Mouse (Mus musculus): ENCODE measurements around the gene Apoc1. TPM values are rescaled to one million over a fixed set of nuclear protein-coding genes. Genes with fewer than 3 reads are reported as not detected.
"Not testable (repeated sequence)": the region's sequence is repeated elsewhere in the genome, so short reads cannot be mapped to it uniquely, and the experiment has no call there.

Apoc1 gene
- total RNA-seq, 4 experiments from 2014 or later, result 5.3 to 10.7 (median 6.0) TPM

DNA sequence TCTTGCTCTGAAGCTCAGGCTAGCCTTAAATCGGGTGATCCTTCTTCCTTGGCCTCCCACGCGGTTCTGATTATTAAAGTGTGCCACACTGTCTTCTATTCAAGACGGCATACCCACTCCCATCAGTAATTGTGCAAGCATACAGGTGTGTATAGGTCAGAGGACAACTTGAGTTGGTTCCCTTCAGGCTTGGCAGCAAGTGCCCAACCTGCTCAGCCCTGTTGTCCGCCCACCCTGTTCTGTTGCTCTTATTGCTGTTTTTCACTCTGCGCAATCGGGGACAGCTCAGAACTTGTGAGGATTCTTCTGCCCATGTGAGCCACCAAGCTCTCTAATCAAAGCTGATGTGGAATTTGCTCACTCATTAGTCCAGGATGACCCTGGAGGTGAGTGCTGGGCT lies 12.8 kb upstream of the Apoc1 start:
- DNase-seq (ENCODE audit: low spot score in 2 of 2), result no peak

DNA sequence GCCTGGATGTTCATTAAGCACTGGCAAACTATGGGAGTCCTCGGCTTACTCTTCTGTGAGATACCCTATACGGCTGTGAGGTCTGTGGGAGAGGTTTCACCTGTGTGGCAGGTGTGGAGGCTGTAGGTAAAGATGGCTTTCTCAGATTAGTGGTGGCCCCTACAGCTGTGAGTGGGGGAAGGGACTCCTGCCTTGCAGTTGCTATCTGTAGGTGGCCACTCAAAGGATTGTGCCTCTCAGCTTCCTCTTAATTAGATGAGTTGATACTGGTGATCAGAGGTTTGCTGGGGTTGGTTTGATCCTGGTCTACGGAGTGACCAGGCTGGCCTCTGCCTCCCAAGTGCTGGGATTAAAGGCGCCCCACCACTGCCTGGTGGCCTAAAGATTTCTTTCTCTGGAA lies 12.0 kb upstream of the Apoc1 start:
- DNase-seq (ENCODE audit: low spot score in 2 of 2), result no peak

DNA sequence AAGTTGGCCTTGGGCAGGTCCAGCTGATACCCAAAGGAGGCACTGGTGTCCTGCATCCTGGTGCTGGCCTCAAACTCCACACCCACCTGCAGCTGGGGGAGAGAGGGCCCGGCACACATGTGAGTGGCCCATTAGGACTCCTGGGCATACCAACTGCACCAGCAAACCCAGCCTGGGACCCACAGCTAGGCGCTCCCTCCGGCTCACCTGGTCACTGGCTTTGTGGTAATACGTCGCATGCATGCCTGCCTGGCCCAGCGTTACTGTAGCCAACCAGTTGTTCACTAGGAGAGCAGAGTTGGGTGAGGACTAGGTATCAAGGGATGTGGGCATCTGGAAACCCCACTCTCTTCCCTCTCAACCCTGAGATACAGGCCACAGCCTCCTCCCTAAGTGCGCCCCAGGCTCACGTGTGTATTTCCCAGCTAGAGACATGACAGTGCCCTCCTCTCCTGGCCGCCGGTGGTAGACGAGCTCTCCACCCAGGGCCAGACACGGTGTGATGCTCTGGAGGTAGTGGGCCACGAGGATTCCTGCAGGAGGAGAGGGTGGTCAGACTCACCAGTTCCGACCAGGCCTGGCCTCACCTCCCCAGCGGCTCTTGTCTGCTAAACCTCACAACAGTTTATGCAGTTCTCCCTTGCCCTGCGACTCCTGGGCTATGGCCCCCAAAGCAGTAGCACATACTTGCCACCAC lies 10.5 kb upstream of the Apoc1 start:
- DNase-seq (ENCODE audit: low spot score in 2 of 2), result no peak

DNA sequence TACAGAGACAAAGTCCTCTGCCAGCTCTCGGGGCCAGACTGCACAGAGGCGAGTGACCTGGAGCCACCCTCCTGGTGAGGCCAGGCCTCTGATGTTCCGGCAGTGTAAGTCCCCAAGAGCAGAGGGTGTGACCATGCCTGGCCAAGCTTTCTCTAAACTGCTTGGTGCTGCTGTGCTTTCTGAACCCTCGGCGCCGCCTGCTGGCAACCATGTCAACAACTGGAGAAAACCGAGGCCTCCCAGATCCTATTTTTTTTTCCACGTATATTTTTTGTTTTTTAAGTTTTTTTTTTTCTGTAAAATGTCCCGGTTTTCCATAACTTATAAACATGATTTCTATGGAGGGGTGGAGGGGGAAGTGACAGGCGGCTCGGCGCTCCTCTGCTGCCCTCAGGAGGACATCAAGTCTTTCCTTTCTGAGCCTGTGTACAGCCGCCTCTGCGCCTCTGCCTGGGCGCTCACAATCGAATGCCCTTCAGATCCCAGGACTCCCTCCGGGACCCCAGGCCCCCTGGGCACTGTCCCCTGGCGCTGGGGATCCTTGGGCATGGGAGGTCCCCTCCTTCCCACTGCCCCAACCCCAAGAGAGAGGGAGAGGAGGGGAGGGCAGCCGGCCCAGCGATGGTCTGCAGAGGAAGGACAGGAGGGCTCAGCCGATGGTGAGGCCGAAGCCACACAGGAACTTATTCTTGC lies 8.8 kb upstream of the Apoc1 start:
- peak in 1 of 2 experiments; percentile 72 for DNase-seq (ENCODE audit: low spot score in 2 of 2)

DNA sequence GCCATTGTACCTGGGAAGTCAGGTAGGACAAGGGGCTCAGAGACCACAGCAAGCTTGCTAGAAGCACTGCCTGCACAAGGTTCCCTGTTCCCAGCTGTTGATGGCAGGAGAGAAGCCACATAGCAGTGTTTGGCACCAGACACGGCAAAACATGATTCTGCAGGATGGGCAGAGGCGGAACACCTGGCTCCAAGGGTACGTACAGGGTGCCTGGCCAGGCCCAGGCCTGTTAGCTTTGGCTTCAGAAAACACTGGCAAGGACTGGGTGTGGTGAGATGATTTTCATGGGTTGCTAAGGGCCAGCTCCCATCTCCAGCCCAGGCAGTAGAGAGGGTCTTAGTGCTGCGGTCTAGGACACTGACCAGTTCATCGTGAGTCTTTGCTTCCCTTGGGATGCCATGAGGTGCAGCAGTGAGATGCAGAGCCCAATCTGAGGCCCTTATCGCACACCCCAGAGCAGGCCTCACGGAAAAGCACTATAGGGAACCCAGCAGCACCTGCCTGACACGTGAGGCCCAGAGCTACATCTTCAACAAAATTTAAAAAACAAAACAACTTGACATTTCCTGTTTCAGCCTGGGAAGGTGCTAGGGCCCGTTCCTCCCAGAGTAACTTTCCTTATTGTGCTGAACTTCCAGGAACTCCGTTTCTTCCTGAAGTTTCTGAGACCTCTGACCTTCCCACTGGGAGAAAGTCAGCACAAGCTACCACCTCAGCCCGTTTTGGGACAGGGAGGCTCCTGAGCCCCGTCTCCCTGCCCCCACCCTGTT lies 8.0 kb upstream of the Apoc1 start:
- no peak for DNase-seq (ENCODE audit: low spot score in 2 of 2)

DNA sequence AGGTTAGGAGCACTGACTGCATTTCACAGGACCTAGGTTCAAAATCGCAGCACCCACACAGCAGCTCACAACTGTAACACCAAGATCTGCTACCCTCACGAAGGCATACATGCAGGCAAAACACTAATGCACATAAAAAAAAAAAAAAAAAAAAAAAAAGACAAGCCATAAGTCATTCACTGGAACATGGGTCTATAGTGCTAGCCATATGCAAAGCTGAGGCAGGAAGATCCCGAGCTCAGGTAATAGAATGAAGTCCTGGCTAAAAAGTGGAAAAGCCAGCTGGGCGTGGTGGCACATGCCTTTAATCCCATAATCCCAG lies 7.3 kb upstream of the Apoc1 start:
- DNase-seq (ENCODE audit: low spot score in 2 of 2), result no peak

DNA sequence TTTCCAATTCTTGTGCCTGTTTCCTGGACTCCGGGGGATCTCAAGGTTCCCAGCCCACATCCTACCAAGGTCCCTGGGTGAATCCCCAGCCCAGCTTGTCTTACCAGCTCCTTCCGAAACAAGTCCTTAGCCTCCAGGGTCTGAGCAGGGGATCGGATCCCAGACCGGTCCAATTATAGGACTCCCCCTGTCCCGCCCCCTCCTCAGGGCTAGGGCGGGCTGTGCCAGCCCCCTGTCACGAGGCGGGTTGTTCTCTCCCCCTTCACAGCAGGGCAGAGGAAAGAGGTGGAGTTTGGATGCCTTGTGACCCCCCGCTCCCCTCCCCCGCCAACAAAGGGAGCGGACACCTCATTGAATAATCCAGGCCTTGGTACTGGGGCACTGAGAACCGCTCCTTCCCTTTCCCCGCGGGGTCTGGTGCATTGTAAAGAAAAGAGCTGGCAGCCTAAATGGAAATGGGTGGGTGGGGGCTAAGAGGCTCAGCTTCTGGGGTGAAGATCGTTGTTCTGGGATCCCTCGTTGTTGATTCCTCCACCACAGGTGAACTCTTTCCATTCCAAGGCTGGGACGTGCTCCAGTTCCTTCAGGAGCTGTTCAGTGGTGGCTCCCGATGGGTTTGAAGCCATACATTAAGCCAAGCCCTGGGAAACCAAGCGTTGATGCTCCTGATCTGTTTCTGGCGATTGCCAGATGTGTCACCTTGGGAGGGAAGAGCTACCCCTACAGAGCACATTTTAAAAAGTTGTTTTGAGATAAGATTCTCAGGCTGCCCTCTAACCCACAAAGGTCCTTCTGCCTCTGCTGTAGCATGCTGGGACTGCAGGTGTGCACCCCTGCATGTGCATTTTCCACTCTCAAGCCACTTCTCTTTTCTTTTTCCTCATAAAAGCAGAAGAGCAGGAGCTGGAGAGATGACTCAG lies 6.7 kb upstream of the Apoc1 start, which contains the start of gene Apoe:
Gene Apoe, minus strand, starts transcription at position 282 of the 920 bp plus-strand sequence.
- peak; percentile 72 to 82 for DNase-seq (ENCODE audit: low spot score in 2 of 2)

GRCm38 (mm10) chr7:19697949-19698906 lies 5.8 kb upstream of the Apoc1 start:
- no peak for DNase-seq (ENCODE audit: low spot score in 2 of 2)

DNA sequence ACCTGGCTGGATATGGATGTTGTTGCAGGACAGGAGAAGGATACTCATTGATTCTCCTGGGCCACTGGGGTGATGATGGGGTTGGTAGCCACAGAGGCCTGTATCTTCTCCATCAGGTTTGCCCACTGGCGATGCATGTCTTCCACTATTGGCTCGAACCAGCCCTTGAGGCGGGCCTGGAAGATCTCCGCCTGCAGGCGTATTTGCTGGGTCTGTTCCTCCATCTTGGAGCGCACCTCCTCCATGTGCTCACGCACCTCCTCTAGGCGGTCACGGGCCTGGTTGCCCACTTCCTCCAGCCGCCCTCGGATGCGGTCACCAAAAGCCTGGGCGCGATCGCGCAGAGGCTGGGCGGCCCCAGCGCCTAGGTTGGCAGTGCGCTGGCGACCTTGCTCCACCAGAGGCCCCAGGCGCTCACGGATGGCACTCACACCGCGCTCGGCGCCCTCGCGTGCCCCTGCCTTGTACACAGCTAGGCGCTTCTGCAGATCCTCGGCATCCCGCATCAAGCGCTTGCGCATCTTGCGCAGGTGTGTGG lies 3.9 kb upstream of the Apoc1 start:
- no peak for DNase-seq (ENCODE audit: low spot score in 2 of 2)

DNA sequence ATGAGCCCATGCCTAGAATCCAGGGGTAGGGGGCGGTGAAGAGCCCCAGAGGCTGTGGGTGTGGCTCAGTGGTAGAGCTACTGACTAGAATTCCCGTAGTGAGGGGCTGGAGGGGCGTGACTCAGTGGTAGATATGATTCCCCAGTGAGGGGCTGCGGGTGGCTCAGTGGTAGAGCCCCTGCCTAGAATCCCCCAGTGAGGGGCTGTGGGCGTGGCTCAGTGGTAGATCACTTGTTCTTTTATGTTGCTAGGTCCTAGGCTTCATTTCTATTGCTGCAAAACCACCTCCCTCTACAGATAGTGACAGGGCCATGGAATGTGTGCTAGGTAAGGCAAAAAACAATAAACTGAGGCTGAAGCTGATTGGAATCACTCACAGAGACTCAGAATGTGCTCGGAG lies 3.4 kb upstream of the Apoc1 start:
- DNase-seq (ENCODE audit: low spot score in 2 of 2), result no peak

- DNase-seq (ENCODE audit: low spot score in 2 of 2), result no peak
These were observed 2.7 kb upstream of the Apoc1 start for GRCm38 (mm10) chr7:19695213-19695594.

DNA sequence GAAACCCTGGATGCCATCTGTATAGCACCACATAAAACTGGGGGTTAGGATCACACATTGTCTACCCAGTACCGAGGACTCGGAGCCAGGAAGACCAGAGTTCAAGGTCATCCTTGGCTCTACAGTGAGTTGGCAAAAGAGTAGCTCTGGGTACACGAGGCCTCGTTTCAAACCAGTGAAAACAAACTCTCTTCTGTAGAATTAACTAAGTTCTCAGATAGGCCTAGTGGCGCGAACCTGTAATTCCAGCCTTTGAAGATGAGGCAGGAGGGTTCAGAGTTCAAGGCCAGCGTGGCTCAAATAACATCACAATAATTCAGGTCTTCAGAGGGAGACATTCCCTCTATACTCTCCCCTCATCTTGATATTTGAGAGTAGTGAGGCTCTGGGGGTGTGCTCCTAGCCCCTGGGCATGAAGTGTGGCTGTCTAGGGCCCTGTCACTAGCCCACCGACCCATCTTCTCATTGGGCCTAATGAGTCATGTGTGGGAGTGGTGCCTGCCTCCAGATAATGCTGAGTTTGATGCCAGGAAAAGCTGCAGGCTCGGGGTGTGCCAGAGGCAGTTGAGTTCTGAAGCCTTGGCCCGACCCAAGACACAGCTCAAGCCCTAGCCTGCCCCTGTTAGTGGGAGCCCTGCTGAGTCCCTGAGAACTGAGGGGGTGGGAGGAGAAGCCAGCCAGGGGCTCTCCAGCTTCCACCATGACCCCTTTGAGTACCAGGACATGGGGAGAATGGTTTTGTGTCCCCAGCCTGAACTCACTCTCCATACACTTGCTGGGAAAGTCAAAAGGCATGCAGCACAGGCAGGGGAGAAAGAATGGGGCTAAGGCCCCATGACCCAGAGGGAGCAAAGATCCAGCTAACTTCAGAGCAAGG lies 2.1 kb upstream of the Apoc1 start:
- no peak for DNase-seq (ENCODE audit: low spot score in 2 of 2)

- peak; percentile 60 to 77 for DNase-seq (ENCODE audit: low spot score in 2 of 2)
These were observed 961 bp upstream of the Apoc1 start for GRCm38 (mm10) chr7:19693421-19693820.

DNA sequence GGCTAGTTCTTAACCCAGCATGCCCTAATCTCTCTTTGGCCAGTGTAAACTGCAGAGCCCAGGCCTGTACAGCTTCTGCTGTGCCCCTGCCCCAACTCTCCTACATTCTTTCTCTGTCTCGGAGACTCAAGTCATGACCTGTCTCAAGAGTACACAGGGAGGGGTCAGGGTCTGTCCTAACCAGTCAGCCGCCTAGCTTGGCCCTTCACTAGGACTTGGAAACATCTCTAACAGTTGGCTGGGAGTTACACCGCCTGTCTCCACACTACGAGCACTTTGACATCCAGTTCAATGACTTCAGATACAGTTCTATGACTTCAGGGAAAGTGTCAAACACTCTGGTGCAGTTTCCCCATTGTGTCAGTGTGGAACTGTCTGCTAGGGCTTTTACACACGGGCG lies 1.0 kb downstream of the Apoc1 start:
- DNase-seq (ENCODE audit: low spot score in 2 of 2), result no peak

GRCm38 (mm10) chr7:19690845-19691244 lies 1.6 kb downstream of the Apoc1 start:
- no peak for DNase-seq (ENCODE audit: low spot score in 2 of 2)

GRCm38 (mm10) chr7:19688611-19689010 lies 3.8 kb downstream of the Apoc1 start:
- DNase-seq (ENCODE audit: low spot score in 2 of 2), result no peak

GRCm38 (mm10) chr7:19688101-19688500 lies 4.4 kb downstream of the Apoc1 start:
- no peak for DNase-seq (ENCODE audit: low spot score in 2 of 2)

DNA sequence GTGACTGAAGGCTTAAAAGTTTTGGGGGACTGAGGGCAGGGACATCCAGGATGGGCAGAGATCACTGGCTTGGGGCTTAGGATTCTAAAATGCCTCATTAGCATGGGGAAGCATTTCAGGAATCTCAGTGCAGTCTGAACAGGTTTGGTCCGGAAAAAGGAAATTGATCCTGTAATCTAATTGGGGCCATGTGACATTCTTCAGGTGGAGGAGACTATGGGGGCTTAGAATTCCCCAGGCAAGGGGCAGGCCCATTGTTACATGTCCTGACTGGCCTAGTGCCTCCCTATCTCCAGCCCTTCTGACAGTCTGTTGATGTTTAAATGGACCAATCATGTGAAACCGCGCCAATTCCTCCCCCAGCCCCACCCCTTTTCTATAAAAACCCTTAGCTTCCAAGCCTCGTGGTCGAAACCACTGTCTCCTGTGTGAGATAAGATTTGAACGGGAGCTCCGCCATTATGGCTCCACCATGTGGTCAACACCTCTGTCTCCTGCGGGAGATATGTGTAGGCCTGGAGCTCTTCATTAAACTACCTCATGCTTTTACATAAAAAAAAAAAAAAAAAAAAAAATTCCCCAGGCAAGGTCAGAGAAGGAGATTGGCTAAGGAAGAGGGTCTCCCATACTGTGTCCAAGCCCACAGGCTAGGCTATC lies 5.4 kb downstream of the Apoc1 start:
- not testable (repeated sequence) for DNase-seq (ENCODE audit: low spot score in 2 of 2)
